Mouse (Mus musculus): ENCODE measurements at regions not wholly inside any gene's neighbourhood (a gene's known extent, or its start where the extent isn't known, plus 50 kb on each side); places are given as distances from the start of the nearest gene placed in this dataset.

DNA sequence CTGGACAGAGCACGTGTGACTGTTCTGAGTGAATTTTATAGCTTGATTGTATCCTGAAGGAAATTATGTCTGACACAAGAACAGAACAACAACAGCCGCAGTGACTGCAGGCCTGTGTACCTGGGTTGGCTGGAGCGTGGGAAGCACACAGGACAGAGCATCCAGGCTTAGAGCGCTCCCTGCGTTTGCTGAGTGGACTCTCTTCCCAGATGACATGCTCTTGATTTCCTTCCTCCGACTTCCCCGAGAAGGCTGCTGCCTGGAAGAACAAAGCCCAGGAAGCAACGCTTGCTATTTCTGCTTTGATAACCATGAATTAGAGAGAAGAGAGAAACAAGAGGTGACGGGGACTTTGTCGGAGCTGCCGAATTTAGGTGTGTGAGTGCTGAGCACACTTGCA, 532.2 kb downstream of the 1810013L24Rik start:
- DNase-seq (ENCODE audit: low spot score) (no peak), ATAC-seq (ENCODE audit: low FRiP score, low read depth) (no peak)
- Histone ChIP-seq H3K4me2 (replicated peaks; ENCODE audit: low read depth, low read length, severe bottlenecking) (no peak overlapping the region), H3K9ac (ENCODE audit: low read depth, low read length, severe bottlenecking) (no peak overlapping the region), H3K9me3 (ENCODE audit: control insufficient read depth, low read length) (no peaks in the 10 kb centered on the region), H3K4me1 (ENCODE audit: control insufficient read depth, insufficient read depth, low read length) (no peaks in the 10 kb centered on the region), H3K27ac (replicated peaks; ENCODE audit: low read depth, low read length) (no peak overlapping the region), H3K4me3 (replicated peaks; ENCODE audit: low read length) (no peak overlapping the region), H3K27me3 (ENCODE audit: control insufficient read depth, insufficient read depth, low read length) (no peaks in the 10 kb centered on the region), H3K36me3 (ENCODE audit: control insufficient read depth, insufficient read depth, low read length) (no peaks in the 10 kb centered on the region)
- WGBS: 36% methylated on average over 11 of the region's 11 CpGs
- no peak for TF ChIP-seq POLR2A (IDR thresholded peaks at IDR 0.05; ENCODE audit: borderline replicate concordance, extremely low read depth, insufficient read depth, insufficient read length)

DNA sequence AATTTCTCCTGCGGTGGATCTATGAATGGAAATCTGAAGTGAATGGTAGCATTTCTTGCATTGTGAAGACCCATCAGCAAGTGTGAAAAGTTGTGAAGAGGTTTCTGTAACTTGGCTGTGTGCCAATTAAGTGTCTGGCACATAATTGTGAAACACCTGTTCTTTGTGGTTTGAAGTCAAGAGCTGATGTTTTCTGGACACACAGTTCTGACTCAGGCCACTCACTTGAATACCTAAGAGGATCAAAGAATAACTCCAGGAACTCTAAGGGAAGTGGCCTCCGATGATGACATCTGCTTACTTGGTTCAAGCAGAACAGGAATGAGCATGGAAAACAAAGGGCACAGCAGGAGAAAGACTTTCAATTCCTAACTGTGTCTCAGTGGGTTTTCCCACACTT, 534.2 kb downstream of the 1810013L24Rik start:
- Histone ChIP-seq H3K36me3 (ENCODE audit: control insufficient read depth, insufficient read depth, low read length) (no peaks in the 10 kb centered on the region), H3K4me3 (replicated peaks; ENCODE audit: low read length) (no peak overlapping the region), H3K4me2 (replicated peaks; ENCODE audit: low read depth, low read length, severe bottlenecking) (no peak overlapping the region), H3K9ac (ENCODE audit: low read depth, low read length, severe bottlenecking) (no peak overlapping the region), H3K9me3 (ENCODE audit: control insufficient read depth, low read length) (no peaks in the 10 kb centered on the region), H3K27me3 (ENCODE audit: control insufficient read depth, insufficient read depth, low read length) (no peaks in the 10 kb centered on the region), H3K4me1 (ENCODE audit: control insufficient read depth, insufficient read depth, low read length) (no peaks in the 10 kb centered on the region), H3K27ac (replicated peaks; ENCODE audit: low read depth, low read length) (no peak overlapping the region)
- DNase-seq (ENCODE audit: low spot score) (no peak), ATAC-seq (ENCODE audit: low FRiP score, low read depth) (no peak)
- WGBS: 25% methylated on average over 2 of the region's 2 CpGs
- TF ChIP-seq POLR2A (IDR thresholded peaks at IDR 0.05; ENCODE audit: borderline replicate concordance, extremely low read depth, insufficient read depth, insufficient read length): no peak

DNA sequence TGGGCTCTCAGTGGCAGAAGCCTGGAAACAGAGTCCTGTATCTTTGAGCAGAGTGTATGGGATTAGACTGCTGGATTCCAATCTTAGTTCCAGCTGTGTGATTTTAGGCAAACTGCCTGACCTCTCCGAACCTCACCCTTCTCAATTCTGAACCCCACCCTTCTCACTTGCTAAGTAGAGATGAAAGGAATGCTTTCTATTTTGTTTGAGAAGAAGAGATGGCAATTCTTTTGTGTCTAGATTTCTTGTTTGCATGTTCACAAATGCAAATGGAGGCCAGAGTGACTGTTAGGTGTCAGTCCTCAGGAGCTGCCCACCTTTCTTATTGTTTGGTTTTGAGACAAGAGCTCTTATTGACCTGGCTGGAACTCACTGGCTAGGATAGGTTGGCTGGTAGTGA, 561.1 kb downstream of the 1810013L24Rik start:
- Histone ChIP-seq H3K27me3 (ENCODE audit: control insufficient read depth, insufficient read depth, low read length) (no peaks in the 10 kb centered on the region), H3K36me3 (ENCODE audit: control insufficient read depth, insufficient read depth, low read length) (no peaks in the 10 kb centered on the region), H3K9ac (ENCODE audit: low read depth, low read length, severe bottlenecking) (no peak overlapping the region), H3K4me1 (ENCODE audit: control insufficient read depth, insufficient read depth, low read length) (no peaks in the 10 kb centered on the region), H3K4me2 (replicated peaks; ENCODE audit: low read depth, low read length, severe bottlenecking) (no peak overlapping the region), H3K27ac (replicated peaks; ENCODE audit: low read depth, low read length) (no peak overlapping the region), H3K9me3 (ENCODE audit: control insufficient read depth, low read length) (no peaks in the 10 kb centered on the region), H3K4me3 (replicated peaks; ENCODE audit: low read length) (no peak overlapping the region)
- DNase-seq (ENCODE audit: low spot score) (no peak), ATAC-seq (ENCODE audit: low FRiP score, low read depth) (no peak)
- TF ChIP-seq POLR2A (IDR thresholded peaks at IDR 0.05; ENCODE audit: borderline replicate concordance, extremely low read depth, insufficient read depth, insufficient read length): no peak
- 75% methylated on average over 1 of the region's 1 CpGs for WGBS

GRCm38 (mm10) chr16:9404736-9405135, 574.8 kb downstream of the 1810013L24Rik start:
- H3K4me1 ChIP-seq (ENCODE audit: control insufficient read depth, insufficient read depth, low read length): no peaks in the 10 kb centered on the region
- no peaks in the 10 kb centered on the region for H3K9me3 ChIP-seq (ENCODE audit: control insufficient read depth, low read length)
- no peak overlapping the region for H3K4me2 ChIP-seq (replicated peaks; ENCODE audit: low read depth, low read length, severe bottlenecking)
- no peak for ATAC-seq (ENCODE audit: low FRiP score, low read depth)
- H3K27ac ChIP-seq (replicated peaks; ENCODE audit: low read depth, low read length): no peak overlapping the region
- H3K27me3 ChIP-seq (ENCODE audit: control insufficient read depth, insufficient read depth, low read length): no peaks in the 10 kb centered on the region
- no peak for DNase-seq (ENCODE audit: low spot score)
- WGBS: 77% methylated on average over 5 of the region's 5 CpGs
- no peak overlapping the region for H3K4me3 ChIP-seq (replicated peaks; ENCODE audit: low read length)
- H3K36me3 ChIP-seq (ENCODE audit: control insufficient read depth, insufficient read depth, low read length): no peaks in the 10 kb centered on the region
- H3K9ac ChIP-seq (ENCODE audit: low read depth, low read length, severe bottlenecking): no peak overlapping the region
- no peak for TF ChIP-seq POLR2A (IDR thresholded peaks at IDR 0.05; ENCODE audit: borderline replicate concordance, extremely low read depth, insufficient read depth, insufficient read length)

DNA sequence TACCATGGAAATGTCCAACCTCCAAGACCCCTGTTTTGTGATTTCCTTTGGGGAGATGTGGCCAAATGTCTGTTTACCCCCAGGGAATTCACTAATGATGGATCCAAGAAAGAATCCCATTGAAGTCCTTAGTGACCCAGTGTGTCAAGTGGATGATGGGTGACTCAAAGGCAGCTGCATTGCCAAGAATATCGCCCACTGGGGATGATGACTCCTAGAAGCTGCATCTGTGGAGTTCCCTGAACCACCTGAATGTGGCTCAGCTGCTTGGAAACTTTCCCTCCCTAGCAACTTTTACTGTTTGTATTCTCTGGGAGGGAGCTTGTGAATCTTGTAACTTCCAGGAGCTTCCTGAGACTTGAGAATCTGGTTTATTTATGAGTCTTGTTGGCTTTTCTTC, 578.3 kb downstream of the 1810013L24Rik start:
- ATAC-seq (ENCODE audit: low FRiP score, low read depth) (no peak), DNase-seq (ENCODE audit: low spot score) (no peak)
- no peak overlapping the region for H3K4me2 ChIP-seq (replicated peaks; ENCODE audit: low read depth, low read length, severe bottlenecking)
- no peaks in the 10 kb centered on the region for H3K27me3 ChIP-seq (ENCODE audit: control insufficient read depth, insufficient read depth, low read length)
- no peak overlapping the region for H3K4me3 ChIP-seq (replicated peaks; ENCODE audit: low read length)
- 80% methylated on average over 1 of the region's 1 CpGs for WGBS
- H3K9me3 ChIP-seq (ENCODE audit: control insufficient read depth, low read length): no peaks in the 10 kb centered on the region
- H3K27ac ChIP-seq (replicated peaks; ENCODE audit: low read depth, low read length): no peak overlapping the region
- H3K9ac ChIP-seq (ENCODE audit: low read depth, low read length, severe bottlenecking): no peak overlapping the region
- H3K36me3 ChIP-seq (ENCODE audit: control insufficient read depth, insufficient read depth, low read length): no peaks in the 10 kb centered on the region
- no peak for TF ChIP-seq POLR2A (IDR thresholded peaks at IDR 0.05; ENCODE audit: borderline replicate concordance, extremely low read depth, insufficient read depth, insufficient read length)
- H3K4me1 ChIP-seq (ENCODE audit: control insufficient read depth, insufficient read depth, low read length): no peaks in the 10 kb centered on the region

- Histone ChIP-seq H3K27me3 (ENCODE audit: control insufficient read depth, insufficient read depth, low read length) (no peaks in the 10 kb centered on the region), H3K4me1 (ENCODE audit: control insufficient read depth, insufficient read depth, low read length) (no peaks in the 10 kb centered on the region), H3K9me3 (ENCODE audit: control insufficient read depth, low read length) (no peaks in the 10 kb centered on the region), H3K27ac (replicated peaks; ENCODE audit: low read depth, low read length) (no peak overlapping the region), H3K36me3 (ENCODE audit: control insufficient read depth, insufficient read depth, low read length) (no peaks in the 10 kb centered on the region), H3K9ac (ENCODE audit: low read depth, low read length, severe bottlenecking) (no peak overlapping the region), H3K4me3 (replicated peaks; ENCODE audit: low read length) (no peak overlapping the region), H3K4me2 (replicated peaks; ENCODE audit: low read depth, low read length, severe bottlenecking) (no peak overlapping the region)
- TF ChIP-seq POLR2A (IDR thresholded peaks at IDR 0.05; ENCODE audit: borderline replicate concordance, extremely low read depth, insufficient read depth, insufficient read length): no peak
- no peak for ATAC-seq (ENCODE audit: low FRiP score, low read depth)
- DNase-seq (ENCODE audit: low spot score): no peak
Observed at GRCm38 (mm10) chr16:9430509-9430908, 564.9 kb downstream of the Grin2a start.

Data from limb, embryonic 14.5 days (tissue).